Mouse (Mus musculus): ENCODE measurements around the gene Lrrc10. TPM values are rescaled to one million over a fixed set of nuclear protein-coding genes. Genes with fewer than 3 reads are reported as not detected.

The Lrrc10 gene
- polyA plus RNA-seq (2015; fragmentation: Nextera tagmentation; extraction: Ambion mirVana) = not detected in 2 replicates

DNA sequence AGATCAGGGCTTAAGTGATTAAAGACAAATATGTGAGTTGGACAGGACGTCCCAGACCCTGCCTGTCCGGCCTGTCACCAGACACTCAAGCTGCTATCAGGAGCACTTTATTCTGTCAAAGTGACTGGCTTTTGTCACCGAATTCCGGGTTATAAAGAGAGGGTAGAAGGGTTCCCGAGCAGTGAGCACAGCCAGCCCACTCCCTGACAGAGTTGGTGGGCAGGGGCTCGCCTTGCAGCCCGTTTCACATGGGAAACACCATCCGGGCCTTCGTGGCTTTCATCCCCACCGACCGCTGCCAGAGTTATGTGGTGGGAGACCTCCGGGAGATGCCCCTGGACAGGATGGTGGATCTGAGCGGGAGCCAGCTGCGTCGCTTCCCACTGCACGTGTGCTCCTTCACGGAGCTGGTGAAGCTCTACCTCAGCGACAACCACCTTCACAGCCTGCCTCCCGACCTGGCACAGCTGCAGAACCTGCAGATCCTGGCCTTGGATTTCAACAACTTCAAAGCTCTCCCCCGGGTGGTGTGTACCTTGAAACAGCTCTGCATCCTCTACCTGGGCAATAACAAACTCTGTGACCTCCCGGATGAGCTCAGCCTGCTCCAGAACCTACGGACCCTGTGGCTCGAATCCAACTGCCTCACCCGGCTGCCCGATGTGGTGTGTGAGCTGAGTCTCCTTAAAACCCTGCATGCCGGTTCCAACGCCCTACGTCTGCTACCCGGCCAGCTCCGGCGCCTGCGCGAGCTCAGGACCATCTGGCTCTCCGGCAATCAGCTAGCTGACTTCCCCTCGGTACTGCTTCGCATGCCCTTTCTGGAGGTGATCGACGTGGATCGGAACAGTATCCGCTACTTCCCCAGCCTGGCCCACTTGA lies at the start of gene Lrrc10:
TSS of gene Lrrc10 (plus strand) at position 167 of the 882 bp plus-strand sequence.
- TF ChIP-seq EP300 (IDR thresholded peaks at IDR 0.05; ENCODE audit: low read depth) = no peak
- no peak for TF ChIP-seq CTCF (IDR thresholded peaks at IDR 0.05; ENCODE audit: low read depth)
- H3K36me3 ChIP-seq (replicated peaks; ENCODE audit: insufficient read depth, low read length) = peaks cover 7% of the 10 kb centered on the region
- DNase-seq = peak; percentile 31
- H3K4me1 ChIP-seq (ENCODE audit: insufficient read depth) = no peaks in the 10 kb centered on the region
- H3K9me3 ChIP-seq (ENCODE audit: low read length) = no peaks in the 10 kb centered on the region
- no peak within 1 kb of the TSS for H3K27ac ChIP-seq (ENCODE audit: low read depth)
- no peak within 1 kb of the TSS for H3K9ac ChIP-seq (replicated peaks)
- no peak within 1 kb of the TSS for H3K4me3 ChIP-seq (ENCODE audit: low read depth, low read length)
- no peak within 1 kb of the TSS for H3K4me2 ChIP-seq (ENCODE audit: low read depth, low read length)
- no peaks in the 10 kb centered on the region for H3K27me3 ChIP-seq (ENCODE audit: insufficient read depth, low read length)
- ATAC-seq = peak; percentile 71
- 46% methylated on average over 40 of the region's 40 CpGs for WGBS (ENCODE audit: insufficient replicate concordance)

DNA sequence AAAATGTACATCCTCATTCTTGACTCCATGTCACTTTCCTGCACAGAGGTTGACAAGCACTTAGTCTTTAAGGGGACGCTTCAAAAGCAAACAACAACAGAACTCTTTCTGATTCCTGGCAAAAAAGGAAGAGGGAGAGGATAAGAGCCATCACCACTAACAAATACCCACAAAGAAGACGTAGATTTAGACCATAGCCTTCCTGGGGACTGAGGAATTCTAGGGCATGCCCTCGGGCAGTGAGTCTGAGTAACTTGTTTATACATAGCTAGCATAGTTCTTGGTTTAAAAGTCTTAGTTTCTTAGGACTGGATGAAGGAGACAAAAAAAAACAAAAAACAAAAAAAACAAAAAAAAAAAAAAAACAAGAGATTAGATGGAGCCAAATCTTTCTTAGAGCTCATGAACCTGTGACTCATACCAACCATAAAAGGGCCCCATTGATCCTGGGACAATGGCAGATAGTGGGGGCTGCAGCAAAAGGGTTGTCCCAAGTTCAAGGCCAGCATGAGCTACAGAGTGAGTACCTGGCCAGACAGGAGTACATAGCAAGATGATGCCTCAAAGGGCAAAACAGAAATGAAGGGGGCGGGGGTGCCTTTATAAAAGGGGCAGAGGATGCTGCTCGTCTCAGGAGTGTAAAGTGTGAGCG lies 49.4 kb upstream of the Lrrc10 start:
- no peaks in the 10 kb centered on the region for H3K9me3 ChIP-seq (ENCODE audit: low read length)
- H3K27ac ChIP-seq (ENCODE audit: low read depth) = no peak overlapping the region
- no peaks in the 10 kb centered on the region for H3K36me3 ChIP-seq (replicated peaks; ENCODE audit: insufficient read depth, low read length)
- no peak overlapping the region for H3K4me3 ChIP-seq (ENCODE audit: low read depth, low read length)
- peaks cover 5% of the 10 kb centered on the region; the same call in 1 of the 2 replicates for H3K4me1 ChIP-seq (ENCODE audit: insufficient read depth)
- H3K27me3 ChIP-seq (ENCODE audit: insufficient read depth, low read length) = no peaks in the 10 kb centered on the region
- no peak for DNase-seq
- H3K9ac ChIP-seq (replicated peaks) = no peak overlapping the region
- H3K4me2 ChIP-seq (ENCODE audit: low read depth, low read length) = no peak overlapping the region
- TF ChIP-seq EP300 (IDR thresholded peaks at IDR 0.05; ENCODE audit: low read depth) (no peak), CTCF (IDR thresholded peaks at IDR 0.05; ENCODE audit: low read depth) (no peak)
- WGBS (ENCODE audit: insufficient replicate concordance) = 55% methylated on average over 6 of the region's 6 CpGs
- no peak for ATAC-seq

DNA sequence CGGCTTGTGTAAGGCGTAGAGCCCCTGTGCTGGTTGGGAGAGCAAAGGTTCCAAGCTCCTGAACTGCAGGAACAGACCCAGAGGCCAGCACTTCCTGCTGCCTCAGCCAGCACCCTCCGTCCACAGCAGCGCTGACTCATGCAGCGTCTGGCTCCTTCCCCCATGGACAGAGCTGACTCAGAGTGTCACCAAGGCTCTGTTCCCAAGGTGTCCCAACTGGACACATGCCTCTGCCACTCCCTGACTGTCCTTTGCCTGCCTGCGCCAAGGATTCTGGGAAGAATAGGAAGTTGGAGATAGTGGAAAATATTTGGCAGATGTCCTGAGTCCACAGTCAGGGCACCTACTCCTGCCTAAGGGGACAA lies 48.9 kb upstream of the Lrrc10 start:
- no peak overlapping the region for H3K4me2 ChIP-seq (ENCODE audit: low read depth, low read length)
- H3K9me3 ChIP-seq (ENCODE audit: low read length) = no peaks in the 10 kb centered on the region
- WGBS (ENCODE audit: insufficient replicate concordance) = 27% methylated on average over 6 of the region's 6 CpGs
- ATAC-seq (peak; percentile 66), DNase-seq (peak; percentile 25)
- H3K36me3 ChIP-seq (replicated peaks; ENCODE audit: insufficient read depth, low read length) = no peaks in the 10 kb centered on the region
- H3K9ac ChIP-seq (replicated peaks) = no peak overlapping the region
- no peaks in the 10 kb centered on the region for H3K27me3 ChIP-seq (ENCODE audit: insufficient read depth, low read length)
- no peak overlapping the region for H3K4me3 ChIP-seq (ENCODE audit: low read depth, low read length)
- H3K4me1 ChIP-seq (ENCODE audit: insufficient read depth) = peaks cover 5% of the 10 kb centered on the region; the same call in 1 of the 2 replicates
- H3K27ac ChIP-seq (ENCODE audit: low read depth) = no peak overlapping the region
- no peak for TF ChIP-seq CTCF (IDR thresholded peaks at IDR 0.05; ENCODE audit: low read depth)
- no peak for TF ChIP-seq EP300 (IDR thresholded peaks at IDR 0.05; ENCODE audit: low read depth)

DNA sequence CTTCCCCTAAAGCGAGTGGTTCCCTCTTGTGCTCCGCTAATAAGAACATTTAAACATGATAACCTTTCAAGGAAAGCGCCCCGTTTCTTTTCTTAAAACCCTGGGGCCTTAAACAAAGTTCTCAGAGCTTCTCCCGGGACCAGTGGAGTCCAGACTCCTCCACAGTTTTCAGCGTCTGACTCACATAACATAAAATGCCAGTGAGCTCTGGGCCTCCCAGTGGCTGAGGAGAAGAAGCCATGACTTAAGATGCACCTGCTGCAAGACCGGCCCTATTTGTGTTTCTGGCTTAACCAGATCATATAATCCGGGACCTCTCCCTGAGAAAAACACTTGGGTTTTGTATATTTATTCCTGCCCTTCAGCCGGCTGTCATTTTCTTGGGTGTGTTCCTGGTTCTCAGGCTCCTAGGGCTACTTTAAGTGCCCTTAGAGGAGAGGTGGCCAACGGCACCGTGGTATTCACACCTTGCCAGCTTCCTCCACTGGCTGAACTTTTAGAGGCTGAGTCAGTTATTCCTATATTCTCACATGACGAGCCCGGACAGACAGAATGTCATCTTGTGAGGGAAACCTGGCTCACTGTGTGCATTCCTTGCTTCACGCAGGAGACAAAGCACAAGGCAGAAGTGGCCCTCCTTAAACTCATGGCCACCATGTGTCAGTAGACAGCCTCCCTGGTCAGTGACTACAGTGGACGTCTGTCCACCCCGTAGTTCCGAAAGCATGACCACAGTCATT lies 46.3 kb upstream of the Lrrc10 start:
- no peaks in the 10 kb centered on the region for H3K36me3 ChIP-seq (replicated peaks; ENCODE audit: insufficient read depth, low read length)
- H3K4me2 ChIP-seq (ENCODE audit: low read depth, low read length) = no peak overlapping the region
- no peak for TF ChIP-seq CTCF (IDR thresholded peaks at IDR 0.05; ENCODE audit: low read depth)
- no peak for TF ChIP-seq EP300 (IDR thresholded peaks at IDR 0.05; ENCODE audit: low read depth)
- no peak overlapping the region for H3K27ac ChIP-seq (ENCODE audit: low read depth)
- H3K27me3 ChIP-seq (ENCODE audit: insufficient read depth, low read length) = no peaks in the 10 kb centered on the region
- DNase-seq (no peak), ATAC-seq (no peak)
- H3K4me1 ChIP-seq (ENCODE audit: insufficient read depth) = peaks cover 5% of the 10 kb centered on the region; the same call in 1 of the 2 replicates
- no peak overlapping the region for H3K4me3 ChIP-seq (ENCODE audit: low read depth, low read length)
- no peak overlapping the region for H3K9ac ChIP-seq (replicated peaks)
- no peaks in the 10 kb centered on the region for H3K9me3 ChIP-seq (ENCODE audit: low read length)
- WGBS (ENCODE audit: insufficient replicate concordance) = 79% methylated on average over 17 of the region's 17 CpGs

DNA sequence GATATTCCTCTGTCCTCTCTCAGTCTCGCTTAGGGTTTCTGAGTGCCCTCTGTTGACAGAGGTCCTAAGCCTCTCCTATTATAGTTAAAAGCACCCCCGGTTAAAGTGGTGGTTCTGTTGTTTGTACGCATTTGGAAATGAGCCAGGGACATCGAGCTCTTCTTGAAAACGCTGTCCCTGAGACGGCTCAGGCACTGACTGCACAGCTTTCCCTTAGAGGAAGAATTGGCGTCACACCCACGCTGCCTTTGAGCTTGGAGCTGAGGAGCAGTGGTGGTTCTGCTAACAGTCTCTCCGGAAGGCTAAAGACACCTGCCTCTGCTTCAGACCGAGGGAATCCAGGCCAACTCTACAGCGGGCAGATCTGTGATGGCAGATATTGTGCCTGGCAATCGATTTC lies 44.2 kb upstream of the Lrrc10 start:
- Histone ChIP-seq H3K4me2 (ENCODE audit: low read depth, low read length) (no peak overlapping the region), H3K4me1 (ENCODE audit: insufficient read depth) (peaks cover 3% of the 10 kb centered on the region; the same call in 1 of the 2 replicates), H3K4me3 (ENCODE audit: low read depth, low read length) (no peak overlapping the region), H3K36me3 (replicated peaks; ENCODE audit: insufficient read depth, low read length) (no peaks in the 10 kb centered on the region), H3K27ac (ENCODE audit: low read depth) (no peak overlapping the region), H3K27me3 (ENCODE audit: insufficient read depth, low read length) (no peaks in the 10 kb centered on the region), H3K9me3 (ENCODE audit: low read length) (no peaks in the 10 kb centered on the region), H3K9ac (replicated peaks) (no peak overlapping the region)
- WGBS (ENCODE audit: insufficient replicate concordance) = 60% methylated on average over 12 of the region's 12 CpGs
- ATAC-seq (no peak), DNase-seq (no peak)
- no peak for TF ChIP-seq CTCF (IDR thresholded peaks at IDR 0.05; ENCODE audit: low read depth)
- no peak for TF ChIP-seq EP300 (IDR thresholded peaks at IDR 0.05; ENCODE audit: low read depth)

DNA sequence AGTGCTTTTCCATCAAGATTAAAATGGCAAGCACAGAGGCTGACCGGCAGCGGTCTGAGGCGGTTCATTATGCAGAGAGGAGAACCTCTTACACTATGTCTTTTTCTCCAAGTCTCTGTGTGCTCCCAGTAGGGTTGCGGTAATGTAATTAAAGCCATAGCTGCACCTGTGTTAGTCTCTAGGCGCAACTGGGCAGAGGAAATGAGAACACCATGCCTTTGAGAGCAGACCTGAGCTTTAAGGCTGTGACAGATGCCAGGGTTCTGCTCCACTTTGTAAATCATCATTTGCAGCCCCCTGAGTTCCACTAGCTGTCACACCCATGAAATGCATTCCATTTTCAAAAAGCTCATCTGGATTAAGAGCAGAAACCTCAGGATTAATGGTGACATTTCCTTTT lies 40.4 kb upstream of the Lrrc10 start:
- TF ChIP-seq CTCF (IDR thresholded peaks at IDR 0.05; ENCODE audit: low read depth) = no peak
- Histone ChIP-seq H3K4me1 (ENCODE audit: insufficient read depth) (no peaks in the 10 kb centered on the region), H3K9me3 (ENCODE audit: low read length) (no peaks in the 10 kb centered on the region), H3K9ac (replicated peaks) (no peak overlapping the region), H3K27me3 (ENCODE audit: insufficient read depth, low read length) (no peaks in the 10 kb centered on the region), H3K4me3 (ENCODE audit: low read depth, low read length) (no peak overlapping the region), H3K36me3 (replicated peaks; ENCODE audit: insufficient read depth, low read length) (no peaks in the 10 kb centered on the region), H3K27ac (ENCODE audit: low read depth) (no peak overlapping the region), H3K4me2 (ENCODE audit: low read depth, low read length) (no peak overlapping the region)
- no peak for ATAC-seq
- WGBS (ENCODE audit: insufficient replicate concordance) = 81% methylated on average over 5 of the region's 5 CpGs
- DNase-seq = no peak

Measured in liver, postnatal 0 days (tissue).